Mouse (Mus musculus) brain, embryonic 14.5 days (tissue): ENCODE results near the gene Me3.

Experiments
- CTCF ChIP-seq: fragments of 200-500 bp; IDR thresholded peaks from 2 replicates; pipeline ENCODE4 v1.5.1; 2012; ENCODE audit warnings: inconsistent platforms, mild to moderate bottlenecking, moderate library complexity, borderline replicate concordance; ENCODE audit not compliant: insufficient read depth, insufficient read length; ENCODE audit errors: extremely low read depth
- POLR2A ChIP-seq: fragments of 200-500 bp; IDR thresholded peaks from 2 replicates; pipeline ENCODE4 v1.6.1; 2012; ENCODE audit warnings: mild to moderate bottlenecking, inconsistent platforms, borderline replicate concordance; ENCODE audit not compliant: poor library complexity, insufficient read depth, insufficient read length, severe bottlenecking; ENCODE audit errors: extremely low read depth

DNA sequence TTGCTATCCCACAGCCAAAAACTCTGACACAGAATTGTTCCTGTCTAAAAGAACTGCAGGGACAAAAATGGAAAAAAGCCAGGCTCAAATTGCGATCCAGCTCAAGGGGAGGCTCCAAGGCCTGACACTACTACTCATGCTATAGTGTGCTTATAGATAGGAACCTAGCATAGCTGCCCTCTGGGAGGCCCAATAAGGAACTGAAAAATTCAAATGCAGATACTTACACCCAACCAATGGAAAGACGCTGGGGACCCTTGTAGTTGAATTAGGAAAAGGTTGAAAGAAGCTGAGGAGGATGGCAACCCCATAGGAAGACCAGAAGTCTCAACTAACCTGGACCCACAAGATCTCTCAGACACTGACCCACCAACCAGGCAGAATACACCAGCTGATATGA lies 36.4 kb upstream of the Me3 start:
- TF ChIP-seq CTCF (no peak), POLR2A (no peak)
